ENCODE assay signal across 25 mouse cellular contexts in genomic region chr4:45311056-45311455, GRCm38 (mm10).
"Had no signal": no experiment of that assay in that cellular context is flagged by ENCODE, and none has a peak within 500 bp of the region (broad histone marks: within the 10 kb centered on the region; RNA-seq: fewer than 3 reads in every experiment).

No protein-coding gene starts in this region.

- H3K27ac ChIP-seq: embryonic facial prominence, embryonic 10.5 days; embryonic facial prominence, embryonic 12.5 days; embryonic facial prominence, embryonic 13.5 days; embryonic facial prominence, embryonic 15.5 days; forebrain, embryonic 10.5 days; forebrain, embryonic 12.5 days; forebrain, embryonic 13.5 days; forebrain, embryonic 15.5 days; gastrocnemius, adult 2 months; heart, adult 2 months had no signal

- H3K4me3 ChIP-seq: embryonic facial prominence, embryonic 10.5 days; embryonic facial prominence, embryonic 12.5 days; embryonic facial prominence, embryonic 13.5 days; embryonic facial prominence, embryonic 15.5 days; erythroblast, embryonic 14.5 days; forebrain, embryonic 10.5 days; forebrain, embryonic 12.5 days; forebrain, embryonic 13.5 days; forebrain, embryonic 15.5 days; gastrocnemius, adult 2 months; heart, adult 2 months had no signal

- H3K4me1 ChIP-seq: embryonic facial prominence, embryonic 10.5 days; embryonic facial prominence, embryonic 12.5 days; embryonic facial prominence, embryonic 13.5 days; embryonic facial prominence, embryonic 15.5 days; forebrain, embryonic 10.5 days; forebrain, embryonic 12.5 days; forebrain, embryonic 13.5 days; forebrain, embryonic 15.5 days had no signal

- DNase-seq: cerebellum, adult 2 months; cerebellum, adult 8-10 months; cerebellum, adult 9-10 months; cerebellum, adult 9-11 months; cerebellum, postnatal 10 days; cerebellum, postnatal 14 days; cerebellum, postnatal 25 days; cerebellum, postnatal 36 days; embryo, embryonic 11 days; forebrain, postnatal 0 days; gastrocnemius, adult 2 months; gastrocnemius, postnatal 10 days; gastrocnemius, postnatal 14 days; gastrocnemius, postnatal 25 days; gastrocnemius, postnatal 36 days; heart, adult 2 months had no signal

- H3K9me3 ChIP-seq: embryonic facial prominence, embryonic 10.5 days; embryonic facial prominence, embryonic 12.5 days; embryonic facial prominence, embryonic 13.5 days; embryonic facial prominence, embryonic 15.5 days; forebrain, embryonic 10.5 days; forebrain, embryonic 12.5 days; forebrain, embryonic 13.5 days; forebrain, embryonic 15.5 days had no signal

- H3K27me3 ChIP-seq: embryonic facial prominence, embryonic 12.5 days; embryonic facial prominence, embryonic 13.5 days; embryonic facial prominence, embryonic 15.5 days; forebrain, embryonic 12.5 days; forebrain, embryonic 13.5 days; forebrain, embryonic 15.5 days had no signal
